Mouse (Mus musculus) limb, embryonic 10.5 days (tissue): ENCODE measurements at regions not wholly inside any gene's neighbourhood (a gene's known extent, or its start where the extent isn't known, plus 50 kb on each side); places are given as distances from the start of the nearest gene placed in this dataset.

ENCODE experiments used
- DNase-seq: peaks from one replicate; pipeline ENCODE4 v3.0.0-alpha.2; 2017; ENCODE audit warnings: low spot score
- H3K27ac ChIP-seq: fragments of 300-500 bp; sonication (generic); 2 replicates; pipeline ENCODE4 v1.5.1; 2016; ENCODE audit warnings: mild to moderate bottlenecking
- H3K27me3 ChIP-seq: fragments of 300-500 bp; sonication (generic); 2 replicates; pipeline ENCODE4 v1.6.1; 2016; ENCODE audit warnings: low read depth, mild to moderate bottlenecking; ENCODE audit not compliant: poor library complexity, severe bottlenecking
- H3K36me3 ChIP-seq: fragments of 300-500 bp; sonication (generic); 2 replicates; pipeline ENCODE4 v1.6.1; 2016; ENCODE audit warnings: mild to moderate bottlenecking, moderate library complexity
- H3K4me1 ChIP-seq: fragments of 300-500 bp; sonication (generic); 2 replicates; pipeline ENCODE4 v1.6.1; 2016
- H3K4me3 ChIP-seq: fragments of 300-500 bp; sonication (generic); 2 replicates; pipeline ENCODE4 v1.5.1; 2016; ENCODE audit warnings: mild to moderate bottlenecking, moderate library complexity
- H3K9me3 ChIP-seq: fragments of 300-500 bp; sonication (generic); replicated peaks from 2 replicates; pipeline ENCODE4 v1.6.1; 2016; ENCODE audit warnings: mild to moderate bottlenecking
- WGBS: fragments of 180-500 bp; shearing (Covaris S2); methylation state at CpG from one replicate; pipeline ENCODE4 v1.1.7; 2016; 5-methylcytosine and 5-hydroxymethylcytosine counted together

GRCm38 (mm10) chr2:171856491-171856890, 186.8 kb downstream of the Cbln4 start:
- 89% methylated on average over 8 of the region's 8 CpGs for whole genome bisulfite sequencing
- no peak for DNase-seq
- no peaks in the 10 kb centered on the region for H3K9me3 ChIP-seq
- no peak overlapping the region for H3K27ac ChIP-seq
- H3K4me1 ChIP-seq: no peaks in the 10 kb centered on the region
- H3K36me3 ChIP-seq: no peaks in the 10 kb centered on the region
- H3K27me3 ChIP-seq: no peaks in the 10 kb centered on the region; the same call in 1 of the 2 replicates
- no peak overlapping the region for H3K4me3 ChIP-seq

- no peak for DNase-seq
- Histone ChIP-seq H3K27ac (no peak overlapping the region), H3K9me3 (no peaks in the 10 kb centered on the region), H3K36me3 (no peaks in the 10 kb centered on the region), H3K4me3 (no peak overlapping the region), H3K27me3 (no peaks in the 10 kb centered on the region), H3K4me1 (peaks cover 9% of the 10 kb centered on the region)
- 44% methylated on average over 4 of the region's 4 CpGs for WGBS
Observed at GRCm38 (mm10) chr2:171846826-171847492, 196.3 kb downstream of the Cbln4 start.

- H3K9me3 ChIP-seq: no peaks in the 10 kb centered on the region
- WGBS: 83% methylated on average over 14 of the region's 14 CpGs
- no peak overlapping the region for H3K4me3 ChIP-seq
- DNase-seq: no peak
- H3K36me3 ChIP-seq: no peaks in the 10 kb centered on the region
- no peaks in the 10 kb centered on the region for H3K4me1 ChIP-seq
- no peaks in the 10 kb centered on the region for H3K27me3 ChIP-seq
- H3K27ac ChIP-seq: no peak overlapping the region
Observed at GRCm38 (mm10) chr2:171840058-171840713, 203.1 kb downstream of the Cbln4 start.

- Histone ChIP-seq H3K27me3 (no peaks in the 10 kb centered on the region), H3K4me1 (no peaks in the 10 kb centered on the region), H3K4me3 (no peak overlapping the region), H3K9me3 (no peaks in the 10 kb centered on the region), H3K36me3 (no peaks in the 10 kb centered on the region), H3K27ac (no peak overlapping the region)
- 92% methylated on average over 6 of the region's 6 CpGs for WGBS
- DNase-seq: no peak
Observed at GRCm38 (mm10) chr2:171822156-171822555, 221.1 kb downstream of the Cbln4 start.

GRCm38 (mm10) chr2:171818504-171818903, 224.8 kb downstream of the Cbln4 start:
- H3K27me3 ChIP-seq: no peaks in the 10 kb centered on the region
- H3K27ac ChIP-seq: no peak overlapping the region
- H3K9me3 ChIP-seq: no peaks in the 10 kb centered on the region
- peaks cover 10% of the 10 kb centered on the region; the same call in 1 of the 2 replicates for H3K4me1 ChIP-seq
- no peaks in the 10 kb centered on the region for H3K36me3 ChIP-seq
- WGBS: 76% methylated on average over 8 of the region's 8 CpGs
- no peak for DNase-seq
- no peak overlapping the region for H3K4me3 ChIP-seq

- 83% methylated on average over 7 of the region's 10 CpGs for WGBS
- Histone ChIP-seq H3K9me3 (no peaks in the 10 kb centered on the region), H3K27ac (peak overlapping the region; percentile 30; the same call in 1 of the 2 replicates), H3K27me3 (no peaks in the 10 kb centered on the region), H3K4me3 (no peak overlapping the region), H3K36me3 (no peaks in the 10 kb centered on the region), H3K4me1 (peaks cover 14% of the 10 kb centered on the region; the same call in 1 of the 2 replicates)
- DNase-seq: no peak
Observed at GRCm38 (mm10) chr2:171816685-171817419, 226.4 kb downstream of the Cbln4 start.

- WGBS: 86% methylated on average over 3 of the region's 3 CpGs
- H3K9me3 ChIP-seq: no peaks in the 10 kb centered on the region
- H3K4me1 ChIP-seq: peaks cover 16% of the 10 kb centered on the region; the same call in 1 of the 2 replicates
- H3K27me3 ChIP-seq: no peaks in the 10 kb centered on the region
- DNase-seq: no peak
- H3K36me3 ChIP-seq: no peaks in the 10 kb centered on the region
- no peak overlapping the region for H3K4me3 ChIP-seq
- no peak overlapping the region for H3K27ac ChIP-seq
Observed at GRCm38 (mm10) chr2:171812701-171813100, 230.6 kb downstream of the Cbln4 start.

GRCm38 (mm10) chr2:171805376-171805775, 237.9 kb downstream of the Cbln4 start:
- Histone ChIP-seq H3K36me3 (no peaks in the 10 kb centered on the region), H3K27ac (no peak overlapping the region), H3K4me1 (peaks cover 7% of the 10 kb centered on the region; the same call in 1 of the 2 replicates), H3K4me3 (no peak overlapping the region), H3K9me3 (no peaks in the 10 kb centered on the region), H3K27me3 (peaks cover 4% of the 10 kb centered on the region; the same call in 1 of the 2 replicates)
- DNase-seq: no peak
- WGBS: 81% methylated on average over 5 of the region's 5 CpGs

GRCm38 (mm10) chr2:171800511-171801268, 242.6 kb downstream of the Cbln4 start:
- H3K9me3 ChIP-seq: no peaks in the 10 kb centered on the region
- H3K36me3 ChIP-seq: no peaks in the 10 kb centered on the region
- peaks cover 25% of the 10 kb centered on the region; the same call in 1 of the 2 replicates for H3K4me1 ChIP-seq
- 87% methylated on average over 10 of the region's 10 CpGs for WGBS
- DNase-seq: no peak
- no peak overlapping the region for H3K4me3 ChIP-seq
- H3K27ac ChIP-seq: no peak overlapping the region
- H3K27me3 ChIP-seq: peaks cover 7% of the 10 kb centered on the region; the same call in 1 of the 2 replicates

- peaks cover 7% of the 10 kb centered on the region; the same call in 1 of the 2 replicates for H3K27me3 ChIP-seq
Observed at GRCm38 (mm10) chr2:171799351-171799750, 243.9 kb downstream of the Cbln4 start.

GRCm38 (mm10) chr2:171790686-171791085, 252.6 kb downstream of the Cbln4 start:
- Histone ChIP-seq H3K27me3 (no peaks in the 10 kb centered on the region), H3K4me3 (no peak overlapping the region), H3K4me1 (peaks cover 20% of the 10 kb centered on the region), H3K27ac (peak overlapping the region; percentile 67; the same call in 1 of the 2 replicates), H3K9me3 (no peaks in the 10 kb centered on the region), H3K36me3 (no peaks in the 10 kb centered on the region)
- WGBS: 68% methylated on average over 9 of the region's 9 CpGs
- peak; percentile 38 for DNase-seq

More at GRCm38 (mm10) chr2:171799351-171799750, 243.9 kb downstream of the Cbln4 start:
- Histone ChIP-seq H3K36me3 (no peaks in the 10 kb centered on the region), H3K4me3 (no peak overlapping the region), H3K9me3 (no peaks in the 10 kb centered on the region), H3K27ac (no peak overlapping the region), H3K4me1 (peaks cover 21% of the 10 kb centered on the region; the same call in 1 of the 2 replicates)
- DNase-seq: no peak
- 69% methylated on average over 9 of the region's 9 CpGs for WGBS

GRCm38 (mm10) chr2:171766193-171766930, 276.9 kb downstream of the Cbln4 start:
- Histone ChIP-seq H3K9me3 (no peaks in the 10 kb centered on the region), H3K36me3 (no peaks in the 10 kb centered on the region), H3K27me3 (no peaks in the 10 kb centered on the region), H3K4me1 (peaks cover 7% of the 10 kb centered on the region), H3K4me3 (no peak overlapping the region), H3K27ac (no peak overlapping the region)
- 89% methylated on average over 7 of the region's 7 CpGs for WGBS
- DNase-seq: no peak
